Mouse (Mus musculus): ENCODE measurements around the gene Zc3h7b. TPM values are rescaled to one million over a fixed set of nuclear protein-coding genes. Genes with fewer than 3 reads are reported as not detected.

Zc3h7b gene
- polyA plus RNA-seq, 1 experiment from 2014 or later = 43.4 TPM

Other genes with a start within 250 kb of the Zc3h7b start
- gene Ep300, start 159.7 kb upstream of the Zc3h7b start, polyA plus RNA-seq (2016; fragmentation: Nextera tagmentation; extraction: Ambion mirVana) = 16.3 and 19.8 TPM in 2 replicates
- gene L3mbtl2, start 81.2 kb upstream of the Zc3h7b start, polyA plus RNA-seq (2016; fragmentation: Nextera tagmentation; extraction: Ambion mirVana) = 51.4 and 53.1 TPM in 2 replicates
- gene Chadl, start 47.8 kb upstream of the Zc3h7b start, polyA plus RNA-seq (2016; fragmentation: Nextera tagmentation; extraction: Ambion mirVana) = 2.3 and 2.4 TPM in 2 replicates
- gene Rangap1, start 473 bp downstream of the Zc3h7b start, polyA plus RNA-seq (2016; fragmentation: Nextera tagmentation; extraction: Ambion mirVana) = 196 and 198 TPM in 2 replicates
- gene Tef, start 57.4 kb downstream of the Zc3h7b start, polyA plus RNA-seq (2016; fragmentation: Nextera tagmentation; extraction: Ambion mirVana) = 13.5 and 13.7 TPM in 2 replicates
- gene Tob2, start 113.7 kb downstream of the Zc3h7b start, polyA plus RNA-seq (2016; fragmentation: Nextera tagmentation; extraction: Ambion mirVana) = 20.1 and 20.3 TPM in 2 replicates
- 255 and 271 TPM in 2 replicates for gene Phf5a, start 126.9 kb downstream of the Zc3h7b start, polyA plus RNA-seq (2016; fragmentation: Nextera tagmentation; extraction: Ambion mirVana)
- gene Aco2, start 127.3 kb downstream of the Zc3h7b start, polyA plus RNA-seq (2016; fragmentation: Nextera tagmentation; extraction: Ambion mirVana) = 147 and 148 TPM in 2 replicates
- gene Polr3h, start 181.2 kb downstream of the Zc3h7b start, polyA plus RNA-seq (2016; fragmentation: Nextera tagmentation; extraction: Ambion mirVana) = 84.0 and 90.8 TPM in 2 replicates
- gene Csdc2, start 191.7 kb downstream of the Zc3h7b start, polyA plus RNA-seq (2016; fragmentation: Nextera tagmentation; extraction: Ambion mirVana) = 9.2 and 10.7 TPM in 2 replicates
- 37.1 and 39.3 TPM in 2 replicates for gene Pmm1, start 215.9 kb downstream of the Zc3h7b start, polyA plus RNA-seq (2016; fragmentation: Nextera tagmentation; extraction: Ambion mirVana)
- gene 1700029P11Rik, start 235.5 kb downstream of the Zc3h7b start, polyA plus RNA-seq (2016; fragmentation: Nextera tagmentation; extraction: Ambion mirVana) = not detected in 2 replicates
- 90.8 and 94.9 TPM in 2 replicates for gene Xrcc6, start 242.8 kb downstream of the Zc3h7b start, polyA plus RNA-seq (2016; fragmentation: Nextera tagmentation; extraction: Ambion mirVana)

All from forebrain, embryonic 10.5 days (tissue).